Mouse (Mus musculus) small intestine, adult 2 months (tissue): ENCODE data around the gene Hes3.

Experiments
- CTCF ChIP-seq: fragments of 200-500 bp; IDR thresholded peaks from 2 replicates; pipeline ENCODE4 v1.5.1; 2012; ENCODE audit warnings: low read depth, mild to moderate bottlenecking, control low read depth, inconsistent platforms, low read length, moderate library complexity, mixed read lengths; ENCODE audit not compliant: insufficient replicate concordance, insufficient read length; ENCODE audit errors: extremely low read depth
- POLR2A ChIP-seq: fragments of 200-500 bp; IDR thresholded peaks from 2 replicates; pipeline ENCODE4 v1.6.1; 2012; ENCODE audit warnings: low read depth, mild to moderate bottlenecking, control low read depth, inconsistent platforms, low read length, moderate library complexity

- TF ChIP-seq POLR2A = no peak
- TF ChIP-seq CTCF = peak; percentile 44; the same call in 1 of the 2 replicates
Measured at GRCm38 (mm10) chr4:152264867-152265568, 26.4 kb downstream of the Hes3 start.
